Mouse (Mus musculus) B cell, adult (primary cell): ENCODE measurements around the gene Ccdc85a. TPM values are rescaled to one million over a fixed set of nuclear protein-coding genes. Genes with fewer than 3 reads are reported as not detected.

Experiments
- total RNA-seq: library from RNA; stranded (reverse); gene quantifications from 4 replicates; pipeline ENCODE4 v1.2.4, GENCODE M21; 2023; ENCODE audit not compliant: inconsistent age

The Ccdc85a gene
- not detected in 4 replicates for total RNA-seq

GRCm38 (mm10) chr11:28583911-28584434 lies at the start of gene Ccdc85a:
Gene Ccdc85a, minus strand, starts transcription at chr11:28584324.

DNA sequence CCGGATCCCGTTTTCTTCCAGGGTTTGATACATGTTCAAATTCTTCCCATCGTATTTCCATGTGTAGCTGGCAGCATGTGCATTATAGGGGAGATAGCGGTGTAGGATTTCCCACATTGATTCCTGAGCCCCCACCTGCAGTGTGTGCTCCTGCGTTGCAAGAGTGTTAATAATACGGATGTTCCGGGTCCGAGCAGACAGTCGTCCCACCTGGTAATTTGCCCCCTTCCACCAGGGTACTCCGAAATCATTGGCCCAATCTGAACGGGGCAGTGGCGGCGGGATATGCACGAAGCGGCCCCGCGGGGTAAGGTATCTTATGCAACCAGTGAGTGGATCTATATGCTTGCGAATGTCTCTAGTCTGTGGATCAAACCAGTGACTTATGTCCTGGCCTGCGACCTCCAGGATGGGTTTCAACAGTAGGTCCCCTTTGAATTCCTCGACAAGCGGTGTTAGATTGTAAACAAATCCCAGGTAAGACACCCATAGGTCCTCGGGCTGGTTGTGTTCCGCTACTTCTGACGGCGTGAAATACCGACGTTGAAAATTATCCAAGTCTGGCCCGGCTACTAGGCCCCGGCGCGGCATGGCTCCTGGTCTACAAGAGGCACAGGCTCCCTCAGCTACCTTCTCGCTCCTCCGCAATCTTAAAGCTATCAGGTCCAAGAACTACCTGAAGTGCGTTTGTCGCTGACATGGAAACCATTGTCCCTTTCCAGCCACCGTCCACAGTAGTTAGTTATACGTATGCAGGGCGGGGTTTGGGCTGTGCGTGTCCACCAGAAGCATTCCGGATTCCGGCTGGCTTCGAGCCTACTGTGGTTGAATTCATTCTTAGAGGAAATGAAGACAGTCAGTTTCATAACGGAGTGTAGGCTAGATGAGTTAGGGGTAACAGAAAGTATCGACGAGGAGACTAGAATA lies 244.6 kb downstream of the Ccdc85a start, which contains the start of gene Gm6685:
Gene Gm6685 (minus strand): TSS at position 644 of the 927 bp plus-strand sequence.

Other genes starting within 250 kb of the Ccdc85a start
- 9.7 to 12.2 TPM (median 10.9 TPM) in 4 replicates for gene Gm6685, start 244.5 kb downstream of the Ccdc85a start, total RNA-seq